Mouse (Mus musculus): ENCODE data around the gene Cdk17.

Gene Cdk17

DNA sequence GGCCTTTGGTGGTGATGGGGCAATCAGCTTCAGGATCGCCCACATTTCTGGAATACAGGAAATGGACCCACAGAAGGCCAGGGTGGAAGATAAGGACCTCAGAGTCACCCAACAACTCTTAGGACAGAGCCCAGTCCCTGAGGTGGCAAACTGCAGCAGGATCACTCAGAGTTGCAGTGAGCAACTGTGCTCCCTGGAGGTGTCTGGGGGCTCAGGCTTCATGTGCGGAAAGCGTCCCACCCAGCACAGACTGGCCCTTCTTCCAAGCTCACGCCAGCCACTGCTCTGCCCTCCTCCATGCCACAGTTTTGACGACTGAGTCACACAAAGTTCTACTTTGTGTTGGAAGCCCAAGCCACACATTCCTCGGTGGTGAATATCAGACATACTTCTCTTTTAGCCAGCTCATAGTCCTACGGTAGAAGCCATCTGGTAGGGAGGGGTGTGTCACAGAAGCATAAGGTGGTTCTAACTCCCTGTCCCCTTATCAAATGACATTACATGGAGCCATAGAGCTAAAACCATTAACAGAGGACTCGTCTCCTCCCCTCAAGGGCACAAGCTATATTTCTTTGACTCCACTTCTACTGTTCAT, 127.0 kb downstream of the Cdk17 start:
- no peak for DNase-seq (ENCODE audit: low read depth, low spot score)

DNA sequence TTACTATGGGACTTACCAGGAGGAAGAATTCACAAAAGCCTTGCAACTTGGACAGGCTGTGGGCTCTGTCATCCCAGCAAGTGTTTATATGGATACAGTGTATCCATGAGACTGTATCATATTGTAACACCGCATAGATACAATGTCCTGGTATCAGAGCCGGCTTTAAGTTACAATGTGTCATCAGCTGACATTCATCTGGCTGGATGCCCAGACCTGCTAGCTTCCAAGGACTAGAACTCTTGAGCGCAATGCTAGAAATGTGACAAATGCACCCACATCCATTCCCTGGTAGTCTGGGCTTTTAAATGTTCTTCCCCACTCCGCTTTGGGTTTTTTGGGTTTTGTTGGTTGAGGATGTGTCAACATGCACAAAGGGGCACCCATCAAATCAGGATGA, 127.7 kb downstream of the Cdk17 start:
- DNase-seq (ENCODE audit: low read depth, low spot score): no peak

DNA sequence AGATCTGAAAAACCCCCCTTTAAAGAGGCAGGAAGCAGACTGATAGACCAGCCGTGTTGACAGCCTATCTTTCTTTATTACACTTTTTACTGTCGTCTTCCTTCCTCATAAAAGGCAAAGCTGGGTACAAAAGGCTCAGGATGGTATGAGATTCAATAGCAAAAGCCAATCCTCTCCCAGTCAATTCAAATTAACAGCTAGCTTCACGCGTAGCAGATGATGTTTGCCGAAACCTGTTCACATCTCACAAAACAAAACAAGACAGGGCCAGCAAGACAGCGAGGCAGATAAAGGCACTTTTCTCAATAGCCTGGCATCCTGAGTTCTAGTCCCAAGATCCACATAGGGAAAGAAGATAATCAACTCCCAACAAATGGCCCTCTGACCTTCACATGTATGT, 128.7 kb downstream of the Cdk17 start:
- no peak for DNase-seq (ENCODE audit: low read depth, low spot score)

DNA sequence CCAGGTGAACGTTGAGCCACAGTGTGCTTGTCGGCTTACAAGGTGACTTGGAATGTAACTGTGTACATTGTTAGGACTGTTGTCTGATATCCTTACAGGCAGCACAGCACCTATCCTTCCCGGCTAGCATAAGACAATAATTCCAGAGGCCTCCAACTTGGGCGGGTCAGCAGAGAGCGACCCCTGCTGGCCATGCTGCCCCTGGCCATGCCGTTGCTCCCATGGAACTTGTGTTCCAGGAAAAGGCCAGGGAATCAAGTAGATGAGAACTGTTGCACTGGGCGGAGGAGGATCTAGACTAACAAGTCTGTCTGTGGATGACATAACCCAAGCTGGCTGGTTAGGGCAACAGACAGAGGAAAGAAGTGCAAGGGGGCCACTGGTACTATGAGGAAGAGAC, 130.7 kb downstream of the Cdk17 start:
- DNase-seq (ENCODE audit: low read depth, low spot score): peak; percentile 15

DNA sequence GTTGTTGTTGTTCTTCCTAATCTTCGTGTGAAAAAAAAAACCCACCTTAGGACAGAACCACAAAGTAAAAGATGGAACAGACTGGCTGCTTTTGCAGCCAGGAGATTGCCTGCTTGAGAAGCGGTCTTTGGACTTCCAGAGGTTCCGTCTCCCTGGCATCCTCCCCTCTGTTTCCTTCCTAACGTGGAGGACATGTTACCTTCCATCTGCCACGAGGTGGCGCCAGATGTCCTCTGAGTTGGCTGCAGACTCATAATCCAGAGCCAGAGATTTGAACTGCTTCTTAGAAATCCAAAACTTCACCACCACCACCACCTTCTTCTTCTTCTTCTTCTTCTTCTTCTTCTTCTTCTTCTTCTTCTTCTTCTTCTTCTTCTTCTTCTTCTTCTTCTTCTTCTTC, 131.2 kb downstream of the Cdk17 start:
- DNase-seq (ENCODE audit: low read depth, low spot score): peak; percentile 43

DNA sequence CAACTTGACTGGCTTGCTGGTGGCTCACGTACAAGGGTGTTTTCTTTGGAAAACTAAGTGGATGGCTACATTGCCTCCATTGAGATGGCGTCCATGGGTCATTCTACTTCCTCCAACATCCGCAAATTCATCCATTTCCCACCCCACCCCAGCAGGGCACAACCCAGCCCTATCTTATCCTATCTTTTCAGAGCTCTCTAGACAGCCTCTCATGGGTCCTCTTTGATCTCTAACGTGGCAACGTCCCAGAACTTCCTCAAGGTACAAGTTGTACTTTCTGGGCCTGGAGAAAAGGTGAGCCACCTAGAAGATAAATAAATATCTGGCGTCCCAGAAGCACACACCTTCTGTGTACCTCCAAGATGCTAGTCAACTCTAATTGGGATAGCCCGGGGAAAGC, 132.9 kb downstream of the Cdk17 start:
- no peak for DNase-seq (ENCODE audit: low read depth, low spot score)

DNA sequence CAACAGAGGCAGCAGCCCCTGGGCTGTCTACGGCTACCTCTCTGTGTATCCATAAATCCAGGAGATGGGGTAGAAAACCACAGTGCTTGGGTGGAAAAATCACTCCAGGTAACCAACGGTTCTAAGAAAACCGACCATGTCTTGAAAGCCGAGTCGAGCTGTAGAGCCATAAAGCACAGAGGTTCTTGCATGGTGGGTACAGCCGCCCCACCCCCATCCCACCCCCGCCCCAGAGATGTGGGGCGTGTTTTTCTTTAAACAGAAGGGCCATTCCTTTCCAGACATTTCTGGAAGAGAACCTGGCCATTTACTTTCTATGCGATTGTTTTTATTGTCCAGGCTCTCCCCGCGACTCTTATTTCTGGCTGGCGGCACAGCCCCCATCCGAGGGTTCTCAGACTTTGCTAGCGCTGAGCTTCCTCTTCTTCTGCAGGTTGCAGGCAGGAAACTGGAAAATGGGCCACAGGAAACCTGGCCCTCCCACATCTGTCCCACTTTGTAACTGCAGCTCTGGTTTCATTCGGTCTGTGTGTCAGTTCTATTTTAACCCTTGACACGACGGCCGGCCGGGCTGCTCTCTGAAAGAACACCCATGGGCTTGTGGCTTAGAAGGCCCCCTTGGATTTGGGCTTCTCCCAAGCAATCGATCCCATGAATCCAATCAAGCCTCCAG, 134.0 kb downstream of the Cdk17 start:
- no peak for DNase-seq (ENCODE audit: low read depth, low spot score)

DNA sequence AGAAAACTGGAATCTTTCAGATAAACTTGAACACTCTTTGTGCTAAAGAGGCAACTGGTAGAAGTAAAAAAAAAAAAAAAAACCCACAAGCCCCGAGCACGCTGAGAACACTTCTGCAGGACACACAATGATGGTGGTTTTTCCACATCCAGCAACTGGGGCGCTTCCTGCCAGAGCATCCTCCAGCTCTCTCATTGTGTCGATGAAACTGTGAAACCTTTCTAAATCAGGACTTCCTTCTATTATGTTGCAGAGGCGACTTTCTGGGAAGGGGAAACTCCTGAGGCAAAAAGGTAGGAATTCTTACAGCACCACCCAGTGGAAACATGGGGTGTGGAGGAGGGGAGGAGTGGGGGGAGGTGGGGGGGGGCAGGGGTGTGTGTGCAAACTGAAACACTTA, 137.1 kb downstream of the Cdk17 start:
- no peak for DNase-seq (ENCODE audit: low read depth, low spot score)

DNA sequence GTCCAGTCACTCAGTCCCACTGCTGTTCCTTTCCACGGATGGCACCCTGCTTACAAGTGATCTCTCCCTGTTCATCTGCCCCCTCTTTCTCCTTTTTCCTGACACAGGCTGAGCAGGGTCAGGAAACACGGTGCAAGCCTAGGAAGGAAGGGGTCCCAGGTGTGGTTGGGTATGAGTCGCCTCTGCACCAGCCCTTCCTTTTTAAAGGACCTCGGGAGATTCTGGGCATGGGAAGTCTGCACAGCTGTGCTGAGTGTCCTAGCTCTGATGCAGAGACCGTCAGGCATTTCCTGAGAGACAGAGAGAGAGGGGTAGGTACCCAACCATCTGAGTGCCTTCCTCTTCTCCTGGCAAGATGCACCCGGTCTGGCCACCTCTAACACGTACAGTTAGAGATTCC, 137.5 kb downstream of the Cdk17 start:
- DNase-seq (ENCODE audit: low read depth, low spot score): no peak

DNA sequence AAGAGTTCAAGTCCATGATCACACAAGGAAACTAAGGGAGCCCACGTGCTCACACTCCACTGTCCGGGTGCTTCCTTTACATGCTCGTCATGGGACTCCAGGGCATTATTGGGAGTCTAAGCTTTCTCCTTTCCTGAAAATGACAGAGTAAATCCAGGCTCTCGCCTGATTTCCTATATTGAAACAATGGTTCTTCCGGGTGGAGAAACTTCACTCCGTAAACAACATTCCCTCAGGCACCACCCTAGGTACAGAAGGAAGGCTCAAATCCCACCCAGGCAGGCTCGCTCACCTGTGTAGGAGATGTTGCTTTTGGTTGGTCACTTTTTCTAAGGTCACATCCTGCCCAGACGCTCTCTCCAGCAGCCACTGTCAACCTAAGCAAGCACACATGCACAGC, 141.2 kb downstream of the Cdk17 start:
- DNase-seq (ENCODE audit: low read depth, low spot score): no peak

DNA sequence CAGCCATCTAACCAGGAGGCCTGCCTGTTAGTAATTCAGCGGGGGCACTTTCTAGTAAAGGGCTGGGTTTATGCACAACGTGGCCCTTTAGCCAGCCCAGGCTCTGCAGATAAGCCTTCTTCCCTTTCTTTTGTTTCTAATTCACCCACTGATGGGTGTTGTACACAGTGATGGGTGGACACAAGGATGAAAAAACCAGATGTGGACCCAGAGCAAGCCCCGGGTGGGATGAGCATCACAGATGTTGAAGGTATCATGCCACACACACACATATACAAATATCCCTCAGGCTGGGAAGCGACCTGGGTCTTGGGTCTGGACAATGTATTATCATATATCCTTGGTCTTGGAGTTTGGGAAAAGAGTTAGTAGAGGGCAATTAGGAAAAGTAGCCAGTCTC, 142.6 kb downstream of the Cdk17 start:
- no peak for DNase-seq (ENCODE audit: low read depth, low spot score)

DNA sequence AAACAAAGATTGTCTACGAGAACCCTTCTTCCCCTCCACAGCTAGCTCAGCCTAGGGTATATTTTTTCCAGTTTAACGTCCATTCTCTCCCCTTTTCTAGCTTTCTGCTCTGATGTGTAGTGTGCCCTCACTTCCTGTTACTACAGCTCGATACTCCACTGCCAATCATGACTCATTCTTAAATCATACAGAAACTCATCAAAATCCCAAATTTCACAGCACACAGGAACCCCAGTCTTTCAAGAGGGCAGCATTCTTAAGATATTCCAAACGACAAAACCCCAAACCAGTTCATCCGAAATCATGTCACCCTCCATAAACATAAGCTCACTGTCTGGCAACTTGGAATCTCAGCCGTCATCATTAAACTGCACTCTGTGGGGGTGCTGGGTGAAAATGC, 145.3 kb downstream of the Cdk17 start:
- no peak for DNase-seq (ENCODE audit: low read depth, low spot score)

DNA sequence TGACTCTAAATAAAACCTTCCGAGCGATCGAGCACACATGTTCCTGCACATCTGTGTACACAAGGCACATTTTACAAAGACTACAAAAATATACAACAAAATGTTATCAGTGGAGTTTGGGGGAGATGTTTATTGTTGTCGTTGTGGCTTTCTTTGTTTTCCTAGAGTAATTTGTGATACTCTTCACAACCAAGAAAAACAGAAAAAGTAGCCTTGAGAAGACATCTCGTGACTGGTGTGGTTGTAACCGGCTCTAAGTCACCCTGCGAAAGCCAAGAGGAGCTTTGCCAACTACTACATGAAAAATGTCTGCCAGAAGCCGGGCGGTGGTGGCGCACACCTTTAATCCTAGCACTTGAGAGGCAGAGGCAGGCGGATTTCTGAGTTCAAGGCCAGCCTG, 145.7 kb downstream of the Cdk17 start:
- DNase-seq (ENCODE audit: low read depth, low spot score): no peak

DNA sequence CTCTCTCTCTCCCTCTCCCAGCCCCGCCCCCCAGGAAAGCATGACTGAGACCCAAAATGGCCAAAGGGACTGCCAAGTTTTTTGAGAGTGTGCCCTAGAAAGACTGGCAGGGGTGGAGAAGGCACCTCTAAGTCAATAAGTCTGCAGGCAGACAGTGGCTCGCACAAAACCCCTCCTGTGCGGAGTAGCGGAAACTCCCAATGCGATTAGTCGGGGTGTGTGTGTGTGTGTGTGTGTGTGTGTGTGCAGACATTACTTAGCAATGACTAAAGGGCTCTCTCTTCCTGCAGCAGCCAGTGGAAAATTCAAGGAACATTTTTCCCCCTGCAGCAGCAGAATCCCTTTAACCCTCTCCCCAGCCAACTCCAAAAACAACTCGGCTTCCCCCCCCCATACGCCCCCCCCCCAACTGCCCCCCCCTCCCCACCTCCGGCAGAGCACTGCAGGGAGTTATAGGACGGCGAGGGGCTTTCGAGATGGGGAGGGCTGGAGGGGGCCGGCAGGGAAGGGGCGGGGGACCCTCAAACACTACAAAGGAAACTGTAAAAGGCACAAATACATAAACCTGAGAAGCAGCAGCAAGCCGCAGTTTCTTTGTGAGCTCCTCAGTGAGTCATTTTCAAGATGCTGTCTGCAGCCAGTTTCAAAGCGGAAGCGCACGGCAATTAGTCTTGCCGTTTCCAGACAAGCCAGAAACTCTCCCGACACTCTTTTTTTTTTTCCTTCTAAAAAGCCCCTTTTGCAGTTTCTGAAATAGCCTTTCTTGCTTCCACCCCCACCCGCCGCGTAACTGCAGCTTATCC, 148.7 kb downstream of the Cdk17 start:
- DNase-seq (ENCODE audit: low read depth, low spot score): no peak

DNA sequence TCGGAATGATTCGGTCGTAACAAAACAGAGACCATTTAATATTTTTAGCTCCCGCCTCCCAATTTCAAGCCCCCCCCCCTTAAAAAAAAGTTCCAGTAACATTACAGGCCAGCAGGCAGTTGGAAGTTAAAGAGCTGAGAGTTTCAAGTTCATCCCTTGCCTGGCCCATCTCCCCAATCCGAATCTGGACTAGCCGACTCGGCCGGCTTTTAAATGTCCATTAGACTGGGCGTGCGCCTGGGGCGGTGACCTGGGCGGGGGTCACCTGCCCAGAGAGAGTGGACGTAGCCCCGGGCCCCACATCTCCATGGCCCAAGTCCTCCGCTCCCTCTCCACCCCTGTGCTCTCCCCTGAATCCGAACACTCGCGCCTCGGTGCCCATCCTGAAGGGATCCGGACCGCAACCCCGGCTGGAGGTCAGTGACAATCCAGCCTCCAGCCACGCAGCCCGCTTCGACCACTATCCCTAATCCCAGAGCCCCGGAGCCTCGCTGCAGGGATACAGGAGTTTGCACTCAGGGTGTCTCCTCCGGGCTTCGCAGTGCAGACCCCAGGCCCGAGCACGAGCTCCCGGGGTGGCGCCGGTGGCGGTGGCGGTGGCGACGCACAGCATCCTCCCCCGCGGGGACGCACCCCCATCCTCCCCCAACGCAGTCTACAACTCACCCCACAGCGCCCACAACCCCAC, 149.4 kb downstream of the Cdk17 start:
- no peak for DNase-seq (ENCODE audit: low read depth, low spot score)

DNA sequence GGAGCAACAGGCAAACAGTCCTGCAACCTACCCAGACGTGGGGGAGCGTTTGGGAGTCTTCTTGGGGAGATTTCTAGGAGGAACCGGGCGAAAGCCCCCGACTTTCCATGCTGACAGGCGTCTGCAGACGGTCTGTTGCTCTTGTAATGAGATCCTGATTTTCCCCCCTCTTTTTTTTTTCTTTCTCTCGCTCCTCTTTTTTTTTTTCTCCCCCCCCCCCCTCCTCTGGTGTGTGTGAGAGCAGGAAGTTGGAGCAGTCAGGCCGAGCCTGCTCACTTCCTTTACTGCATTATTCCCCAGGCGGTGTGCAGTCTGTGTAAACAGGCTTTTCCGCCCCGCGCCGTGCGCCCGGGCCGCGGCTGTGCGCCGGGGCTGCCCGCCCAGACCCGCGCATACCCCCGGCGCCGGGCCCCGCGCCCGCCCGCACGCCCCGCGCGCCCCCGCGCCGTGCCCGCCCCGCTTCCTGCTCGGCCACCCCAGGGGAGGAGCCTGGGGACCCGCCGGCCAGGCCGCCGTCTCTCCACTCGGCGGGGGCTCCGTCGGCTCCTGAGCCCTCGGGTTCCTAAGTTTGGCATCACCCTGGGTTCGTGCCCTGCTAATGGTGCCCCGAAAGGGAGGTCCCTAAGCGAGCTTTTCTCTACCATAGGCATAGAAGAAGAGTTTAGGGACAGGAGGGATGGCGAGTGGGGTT, 150.2 kb downstream of the Cdk17 start, which contains the start of gene Elk3:
Gene Elk3 (minus strand): TSS at position 415 of the 691 bp plus-strand sequence.
- no peak for DNase-seq (ENCODE audit: low read depth, low spot score)

DNA sequence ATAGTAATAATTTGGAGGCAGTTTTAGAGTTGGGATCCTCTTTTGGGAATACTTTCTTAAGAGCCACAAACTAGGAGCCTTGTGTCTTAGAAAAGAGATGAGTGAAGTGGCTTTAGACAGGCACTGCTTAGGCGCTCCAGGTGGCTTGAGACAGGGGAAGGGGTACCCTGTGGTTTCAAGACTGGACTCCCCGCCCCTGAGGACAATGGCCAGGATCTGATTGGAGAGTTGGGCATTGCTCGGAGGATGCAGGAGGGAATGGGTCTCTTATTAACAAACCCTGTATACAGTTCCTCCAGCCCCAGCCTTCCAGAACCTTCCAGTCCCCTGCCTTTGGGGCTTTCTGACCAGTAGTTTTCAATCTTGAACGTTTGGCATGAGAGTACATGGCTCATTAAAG, 150.9 kb downstream of the Cdk17 start:
- DNase-seq (ENCODE audit: low read depth, low spot score): no peak

Measured in c-Kit-negative CD71-positive TER-119-positive erythroid progenitor cells, embryonic 14.5 days (primary cell).